Mouse (Mus musculus) olfactory bulb, adult 2 months (tissue): Measurements from ENCODE around the gene Kcnj11.

Source experiments
- CTCF ChIP-seq: fragments of 200-500 bp; IDR thresholded peaks from 2 replicates; pipeline ENCODE4 v1.5.1; 2012; ENCODE audit warnings: low read depth, mild to moderate bottlenecking, low read length, moderate library complexity; ENCODE audit not compliant: insufficient read depth
- POLR2A ChIP-seq: fragments of 200-500 bp; IDR thresholded peaks from 2 replicates; pipeline ENCODE4 v1.6.1; 2012; ENCODE audit warnings: mild to moderate bottlenecking, low read depth, low read length, moderate library complexity; ENCODE audit not compliant: insufficient read depth

GRCm38 (mm10) chr7:46128196-46128595 lies 27.6 kb upstream of the Kcnj11 start:
- TF ChIP-seq POLR2A (no peak), CTCF (no peak)
